In the genomic region with DNA sequence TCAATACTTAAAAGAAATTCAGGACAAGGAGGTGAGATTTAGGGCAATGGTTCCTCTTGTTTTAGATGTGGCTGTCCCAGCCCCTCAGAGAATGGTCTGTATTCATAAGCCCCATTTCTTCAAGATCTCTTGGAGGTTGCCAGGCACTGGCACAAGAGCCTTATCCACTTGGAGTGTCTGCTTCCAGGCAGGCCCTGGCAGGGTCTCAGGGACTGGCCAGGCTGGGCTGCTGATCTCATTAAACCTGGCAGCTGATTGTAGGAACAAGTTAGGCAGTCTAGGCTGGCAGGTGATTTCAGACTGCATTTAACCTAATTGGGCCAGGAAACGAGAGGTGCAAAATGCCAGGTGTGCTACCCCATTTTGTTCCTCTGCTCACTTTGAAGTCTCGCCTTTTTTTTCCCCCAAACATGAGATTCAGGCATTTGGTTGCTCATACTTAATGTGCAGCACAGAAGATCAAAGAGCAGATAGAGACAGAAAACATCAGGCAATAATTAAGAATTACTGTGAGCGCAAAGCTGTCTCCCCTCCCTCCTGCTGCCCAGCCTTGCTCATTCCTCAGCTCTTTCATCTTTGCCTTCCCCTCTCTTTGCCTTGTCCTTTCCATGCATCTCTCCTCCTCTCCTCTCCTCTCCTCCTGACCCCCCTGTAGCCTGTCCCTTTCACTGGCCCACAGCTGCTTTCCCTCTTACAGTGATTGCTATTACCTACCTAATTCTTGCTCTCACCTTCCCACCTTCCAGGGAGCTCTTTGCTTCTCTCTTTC, we compare ENCODE assay signal across 9 mouse cellular contexts.
DNase-seq lines count a peak whose midpoint lies in the region; ATAC-seq and TF ChIP-seq lines count a peak whose summit lies in the region.
"Had no signal": no experiment of that assay in that cellular context is flagged by ENCODE, and none has a peak within 500 bp of the region (broad histone marks: within the 10 kb centered on the region; RNA-seq: fewer than 3 reads in every experiment).

No protein-coding gene starts in this region.

- no peak overlapping the region for H3K27ac ChIP-seq in limb, embryonic 10.5 days
- H3K27ac ChIP-seq: left cerebral cortex, adult 2 months had no signal

- no peak for TF ChIP-seq CTCF in brain, embryonic 14.5 days (IDR thresholded peaks at IDR 0.05; ENCODE audit: borderline replicate concordance, extremely low read depth, insufficient read depth, insufficient read length)

- H3K9me3 ChIP-seq in limb, embryonic 10.5 days (replicated peaks) = no peaks in the 10 kb centered on the region

- peak; percentile 26 for DNase-seq in embryo, embryonic 10 days (ENCODE audit: low spot score)
- DNase-seq in embryo, embryonic 9.5 days (ENCODE audit: extremely low spot score) = no peak
- DNase-seq in brain, embryonic 14.5 days (ENCODE audit: low read depth) = peak; percentile 87
- peak; percentile 31 to 58 for DNase-seq in frontal cortex, postnatal 10 days (ENCODE audit: low spot score in 2 of 2)
- DNase-seq in limb, embryonic 10.5 days (ENCODE audit: low spot score) = peak; percentile 47
- no peak for DNase-seq in heart, adult 18-20 months
- no peak for DNase-seq in B cell, adult 2 months

- no peaks in the 10 kb centered on the region for H3K27me3 ChIP-seq in limb, embryonic 10.5 days (ENCODE audit: low read depth, poor library complexity, severe bottlenecking)

- H3K36me3 ChIP-seq in limb, embryonic 10.5 days = no peaks in the 10 kb centered on the region

- WGBS in limb, embryonic 10.5 days = 5% methylated on average over 3 of the region's 3 CpGs

- no peak for TF ChIP-seq POLR2A in brain, embryonic 14.5 days (IDR thresholded peaks at IDR 0.05; ENCODE audit: borderline replicate concordance, extremely low read depth, insufficient read depth, insufficient read length, poor library complexity, severe bottlenecking)

- no peak for ATAC-seq in inflammation-experienced regulatory T-cells, adult 6 months

- H3K4me3 ChIP-seq in limb, embryonic 10.5 days = no peak overlapping the region
- H3K4me3 ChIP-seq: left cerebral cortex, adult 2 months had no signal

- peaks cover 15% of the 10 kb centered on the region for H3K4me1 ChIP-seq in limb, embryonic 10.5 days

Comparison
In these comparisons a context has a peak if more than half of its experiments do, and no peak if none do; other contexts are left out.
1. DNase-seq: peak in embryo, embryonic 10 days (single experiment), brain, embryonic 14.5 days (single experiment), frontal cortex, postnatal 10 days (2 of 2) and limb, embryonic 10.5 days (single experiment); none in embryo, embryonic 9.5 days (single experiment), heart, adult 18-20 months (0 of 2) and B cell, adult 2 months (0 of 2).